Mouse (Mus musculus) CH12.LX (cell line): ENCODE data around the gene Dph1. TPM values are rescaled to one million over a fixed set of nuclear protein-coding genes. Genes with fewer than 3 reads are reported as not detected.

ENCODE experiments used
- DNase-seq: peaks from one replicate; pipeline ENCODE4 v3.0.0-alpha.2; 2013; ENCODE audit errors: extremely low read depth
- H3K27ac ChIP-seq: 2 replicates; pipeline ENCODE4 v1.5.1; 2012; ENCODE audit warnings: low read depth, mild to moderate bottlenecking, control low read depth, moderate library complexity; ENCODE audit not compliant: insufficient read depth
- H3K27me3 ChIP-seq: replicated peaks from 2 replicates; pipeline ENCODE3; 2012; ENCODE audit warnings: inconsistent platforms
- H3K36me3 ChIP-seq, 2 experiments: replicated peaks in 1 of 2; 2 replicates each; pipeline versions ENCODE3 to v1.6.1; 2012; ENCODE audit warnings: inconsistent platforms in 1 of 2, low read length in 1 of 2, mild to moderate bottlenecking in 1 of 2, mixed read lengths in 1 of 2, moderate library complexity in 1 of 2; ENCODE audit not compliant: control insufficient read depth in 1 of 2, insufficient read depth in 1 of 2
- H3K4me1 ChIP-seq, 2 experiments: 2 replicates each; pipeline ENCODE4 v1.6.1; 2012; ENCODE audit warnings: inconsistent platforms in 1 of 2, moderate library complexity in 1 of 2; ENCODE audit not compliant: insufficient read depth in 2 of 2, control insufficient read depth in 1 of 2
- H3K4me2 ChIP-seq: 2 replicates; pipeline ENCODE4 v1.6.1; 2012; ENCODE audit warnings: low read depth, mild to moderate bottlenecking, control low read depth; ENCODE audit not compliant: poor library complexity, insufficient read depth, severe bottlenecking
- H3K4me3 ChIP-seq, 3 experiments: fragments of 150-350 bp in 1 of 3; sonication (generic) in 1 of 3; replicated peaks in 1 of 3; 2 replicates each; pipeline versions ENCODE3 to v1.5.1; 2011 to 2012; ENCODE audit warnings: low read depth in 2 of 3, low read length in 2 of 3, mild to moderate bottlenecking in 2 of 3, moderate library complexity in 2 of 3, control low read depth in 1 of 3, improper control_type of control experiment in 1 of 3, inconsistent platforms in 1 of 3, mixed read lengths in 1 of 3; ENCODE audit not compliant: poor library complexity in 1 of 3
- H3K79me2 ChIP-seq: replicated peaks from 2 replicates; pipeline ENCODE4 v1.6.1; 2012; ENCODE audit warnings: mild to moderate bottlenecking, moderate library complexity; ENCODE audit not compliant: control insufficient read depth, poor library complexity, insufficient read depth, severe bottlenecking; ENCODE audit errors: extremely low read depth
- H3K9ac ChIP-seq: 2 replicates; pipeline ENCODE4 v1.6.1; 2012; ENCODE audit warnings: low read depth, mild to moderate bottlenecking, control low read depth, moderate library complexity; ENCODE audit not compliant: insufficient read depth
- H3K9me3 ChIP-seq: replicated peaks from 2 replicates; pipeline ENCODE3; 2012; ENCODE audit warnings: low read length, inconsistent platforms, mixed read lengths
- BHLHE40 ChIP-seq: IDR thresholded peaks from 2 replicates; pipeline ENCODE4 v1.6.1; 2011; ENCODE audit warnings: mild to moderate bottlenecking, low read depth, low read length, improper control_type of control experiment
- CHD1 ChIP-seq: IDR thresholded peaks from 2 replicates; pipeline ENCODE4 v1.6.1; 2012; ENCODE audit warnings: low read depth, low read length, improper control_type of control experiment, inconsistent platforms
- CHD2 ChIP-seq: IDR thresholded peaks from 2 replicates; pipeline ENCODE4 v1.6.1; 2011; ENCODE audit warnings: low read length, improper control_type of control experiment
- CTCF ChIP-seq, 2 experiments: IDR thresholded peaks in 1 of 2; conservative IDR thresholded peaks in 1 of 2; 2 replicates each; pipeline ENCODE4 v1.5.1; 2011 to 2012; ENCODE audit warnings: low read depth in 2 of 2, low read length in 2 of 2, improper control_type of control experiment in 1 of 2, inconsistent platforms in 1 of 2, mild to moderate bottlenecking in 1 of 2, moderate library complexity in 1 of 2
- ELF1 ChIP-seq: IDR thresholded peaks from 2 replicates; pipeline ENCODE4 v1.6.1; 2014; ENCODE audit warnings: low read depth, mild to moderate bottlenecking, inconsistent platforms, low read length, improper control_type of control experiment
- EP300 ChIP-seq: IDR thresholded peaks from 2 replicates; pipeline ENCODE4 v1.6.1; 2011; ENCODE audit warnings: low read length, improper control_type of control experiment
- ETS1 ChIP-seq: conservative IDR thresholded peaks from 2 replicates; pipeline ENCODE4 v1.6.1; 2012; ENCODE audit warnings: low read depth, mild to moderate bottlenecking, inconsistent platforms, low read length, improper control_type of control experiment, moderate library complexity
- GABPA ChIP-seq: IDR thresholded peaks from 2 replicates; pipeline ENCODE4 v1.6.1; 2012; ENCODE audit warnings: low read depth, low read length, improper control_type of control experiment, inconsistent platforms; ENCODE audit not compliant: insufficient replicate concordance
- HCFC1 ChIP-seq: IDR thresholded peaks from 2 replicates; pipeline ENCODE4 v1.6.1; 2012; ENCODE audit warnings: low read depth, mild to moderate bottlenecking, inconsistent platforms, low read length, improper control_type of control experiment
- JUND ChIP-seq: conservative IDR thresholded peaks from 2 replicates; pipeline ENCODE4 v1.6.1; 2011; ENCODE audit warnings: low read depth, low read length, improper control_type of control experiment
- KAT2A ChIP-seq: IDR thresholded peaks from 2 replicates; pipeline ENCODE4 v1.6.1; 2012; ENCODE audit warnings: low read length, improper control_type of control experiment, inconsistent platforms; ENCODE audit not compliant: insufficient replicate concordance
- MAFK ChIP-seq: IDR thresholded peaks from 2 replicates; pipeline ENCODE4 v1.6.1; 2011; ENCODE audit warnings: low read length, improper control_type of control experiment; ENCODE audit not compliant: insufficient replicate concordance
- MAX ChIP-seq: IDR thresholded peaks from 2 replicates; pipeline ENCODE4 v1.6.1; 2011; ENCODE audit warnings: low read length, improper control_type of control experiment
- MXI1 ChIP-seq: IDR thresholded peaks from 2 replicates; pipeline ENCODE4 v1.6.1; 2011; ENCODE audit warnings: mild to moderate bottlenecking, low read depth, low read length, improper control_type of control experiment
- NELFE ChIP-seq: IDR thresholded peaks from 2 replicates; pipeline ENCODE4 v1.6.1; 2011; ENCODE audit warnings: low read depth, low read length, improper control_type of control experiment
- NRF1 ChIP-seq: IDR thresholded peaks from 2 replicates; pipeline ENCODE4 v1.6.1; 2014; ENCODE audit warnings: low read depth, mild to moderate bottlenecking, inconsistent platforms, low read length, improper control_type of control experiment, moderate library complexity
- POLR2A ChIP-seq: IDR thresholded peaks from 2 replicates; pipeline ENCODE4 v1.6.1; 2011; ENCODE audit warnings: low read depth, mild to moderate bottlenecking, improper control_type of control experiment, low read length
- POLR2AphosphoS2 ChIP-seq: IDR thresholded peaks from 2 replicates; pipeline ENCODE4 v1.6.1; 2011; ENCODE audit warnings: low read depth, low read length, improper control_type of control experiment
- RAD21 ChIP-seq: IDR thresholded peaks from 2 replicates; pipeline ENCODE4 v1.6.1; 2011; ENCODE audit warnings: low read depth, mild to moderate bottlenecking, low read length, improper control_type of control experiment, moderate library complexity
- RCOR1 ChIP-seq: conservative IDR thresholded peaks from 2 replicates; pipeline ENCODE4 v1.6.1; 2012; ENCODE audit warnings: low read depth, mild to moderate bottlenecking, inconsistent platforms, low read length, improper control_type of control experiment
- TBP ChIP-seq: conservative IDR thresholded peaks from 2 replicates; pipeline ENCODE4 v1.6.1; 2011; ENCODE audit warnings: low read depth, low read length, improper control_type of control experiment
- TCF12 ChIP-seq: IDR thresholded peaks from 2 replicates; pipeline ENCODE4 v1.6.1; 2014; ENCODE audit warnings: low read depth, mild to moderate bottlenecking, inconsistent platforms, low read length, improper control_type of control experiment
- UBTF ChIP-seq: IDR thresholded peaks from 2 replicates; pipeline ENCODE4 v1.6.1; 2012; ENCODE audit warnings: low read depth, mild to moderate bottlenecking, inconsistent platforms, low read length, improper control_type of control experiment, moderate library complexity
- ZKSCAN1 ChIP-seq: IDR thresholded peaks from 2 replicates; pipeline ENCODE4 v1.6.1; 2012; ENCODE audit warnings: low read depth, inconsistent platforms, low read length, improper control_type of control experiment, borderline replicate concordance
- ZMIZ1 ChIP-seq: IDR thresholded peaks from 2 replicates; pipeline ENCODE4 v1.6.1; 2012; ENCODE audit warnings: low read depth, mild to moderate bottlenecking, inconsistent platforms, low read length, improper control_type of control experiment
- ZNF384 ChIP-seq: IDR thresholded peaks from 2 replicates; pipeline ENCODE4 v1.6.1; 2012; ENCODE audit warnings: low read depth, low read length, improper control_type of control experiment, inconsistent platforms
- dilution Hi-C: fragments of 300-500 bp; cut with MboI; formaldehyde crosslinking; loops from 2 replicates; pipeline ENCODE4 v1.14.3; 2020; ENCODE audit warnings: low sequenced_read_pairs; ENCODE audit not compliant: extremely low pct_unique_long_range_greater_than_20kb, extremely low pct_ligation_motif_present
- in situ Hi-C: fragments of 300-500 bp; cut with MboI; formaldehyde crosslinking; loops from 3 replicates; pipeline ENCODE4 v1.14.3; 2019; ENCODE audit warnings: low sequenced_read_pairs, low pct_ligation_motif_present, low pct_unique_long_range_greater_than_20kb, mixed read lengths
- polyA plus RNA-seq: library from polyadenylated mRNA; unstranded; fragments of >175 nt; gene quantifications from 2 replicates; pipeline ENCODE4 v1.2.1, GENCODE M21; 2012; ENCODE audit warnings: low read depth; ENCODE audit not compliant: insufficient read length
- total RNA-seq, 2 experiments: library from RNA; depleted of rRNA; stranded (reverse); fragments of 300-350 nt in 1 of 2; fragments of >200 nt in 1 of 2; gene quantifications; 2 replicates each; pipeline ENCODE4 v1.2.3; 2012 to 2014

Gene Dph1
- total and polyA plus RNA-seq, 3 experiments: 47.7 to 57.0 (median 54.7) TPM

DNA sequence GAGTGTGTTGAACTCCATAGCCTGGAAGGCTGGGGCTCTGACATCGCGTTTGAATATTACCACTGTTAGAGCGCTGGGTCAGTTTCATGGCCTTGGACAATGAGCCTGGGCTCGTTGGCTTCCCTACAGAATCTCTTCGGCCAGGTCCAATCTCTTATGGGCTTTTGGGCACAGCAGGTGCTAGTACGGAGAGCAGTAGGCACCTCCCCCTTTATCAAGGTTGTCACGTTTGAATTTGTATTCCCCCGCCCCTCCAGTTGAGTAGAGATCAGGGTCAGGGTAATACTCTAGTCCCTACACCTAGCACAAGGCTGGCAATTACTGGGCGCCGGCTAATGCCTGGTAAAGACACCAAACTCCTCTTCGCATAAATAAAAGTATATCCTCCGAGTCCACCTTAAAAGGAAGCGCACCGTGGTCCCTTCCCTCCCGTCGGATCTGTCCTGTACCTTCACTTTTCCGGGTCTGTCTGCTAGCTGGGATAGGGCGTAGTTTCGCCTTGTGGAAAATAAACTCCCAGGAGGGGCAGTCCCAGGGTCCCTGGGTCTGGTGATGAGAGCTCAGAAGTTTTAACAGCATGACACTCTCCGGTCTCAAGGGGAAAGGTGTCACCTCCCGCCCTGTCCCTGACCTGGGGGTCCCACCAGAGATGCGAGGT, 1.2 kb downstream of the Dph1 start (continued):
- TF ChIP-seq EP300 (0 out of 2 replicates have a peak, but pooled peaks have one; percentile 18), JUND (no peak), POLR2A (no peak), RCOR1 (no peak)

DNA sequence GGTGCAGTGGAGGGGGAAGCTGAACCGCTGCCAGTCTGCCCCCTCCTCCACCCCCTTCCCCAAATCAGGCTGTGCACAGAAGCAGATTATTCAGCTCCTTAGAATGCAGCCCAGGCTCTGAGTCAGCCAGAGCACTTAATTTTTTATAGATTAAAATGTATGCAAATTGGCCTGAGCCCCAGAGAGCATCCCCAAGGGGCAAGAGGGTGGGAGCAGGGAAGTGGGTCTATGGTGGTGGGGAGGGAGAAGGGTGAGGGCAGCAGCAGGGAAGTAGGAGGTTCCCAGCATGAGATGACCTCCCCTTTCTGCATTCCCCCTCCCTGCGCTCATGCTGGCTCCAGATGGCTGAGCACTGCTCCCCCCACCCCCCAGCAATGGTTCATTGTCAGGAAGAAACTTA, 6.1 kb downstream of the Dph1 start:
- in situ Hi-C loops: no loop called here
- peaks cover 50 to 72% of the 10 kb centered on the region in 2 experiments for H3K36me3 ChIP-seq

DNA sequence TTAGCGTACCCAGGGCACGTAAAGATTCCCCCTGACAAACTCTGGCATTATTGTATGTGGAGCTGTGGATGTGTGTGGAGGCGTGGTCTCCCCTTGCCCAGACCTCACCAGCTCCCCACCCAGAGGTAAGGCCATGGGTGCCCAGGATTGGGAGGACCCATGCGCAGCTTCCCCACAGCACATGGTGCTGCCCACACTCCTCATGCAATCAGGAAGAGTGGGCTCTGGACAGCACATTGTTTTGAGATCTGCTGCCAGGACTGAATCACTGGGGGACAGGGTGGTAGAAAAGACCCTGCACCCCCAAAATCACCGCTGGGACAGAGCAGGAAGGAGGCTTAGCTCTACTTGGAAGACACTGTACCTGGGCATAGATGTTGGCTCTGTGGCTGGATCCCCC, 6.5 kb downstream of the Dph1 start:
- H3K79me2 ChIP-seq: peaks cover 15% of the 10 kb centered on the region
- in situ Hi-C loops: no loop called here
- no peak overlapping the region for H3K4me3 ChIP-seq
- no peak overlapping the region for H3K27ac ChIP-seq
- no peaks in the 10 kb centered on the region for H3K27me3 ChIP-seq
- peaks cover 54 to 76% of the 10 kb centered on the region in 2 experiments for H3K36me3 ChIP-seq
- no peaks in the 10 kb centered on the region for H3K9me3 ChIP-seq
- no peak for DNase-seq
- TF ChIP-seq ELF1: no peak
- TF ChIP-seq CTCF (conservative IDR thresholded peaks at IDR 0.05 in 1 of 2, IDR thresholded peaks at IDR 0.05 in 1 of 2; ENCODE audit: low read depth in 2 of 2, low read length in 2 of 2): no peak
- TF ChIP-seq RAD21: no peak
- no peak for TF ChIP-seq ZNF384
- no peak for TF ChIP-seq UBTF
- TF ChIP-seq ETS1: no peak
- TF ChIP-seq CHD2: no peak
- no peak for TF ChIP-seq GABPA
- dilution Hi-C loops: no loop called here
- no peak overlapping the region for H3K4me2 ChIP-seq
- H3K9ac ChIP-seq: no peak overlapping the region
- H3K4me1 ChIP-seq: peaks cover 9 to 39% of the 10 kb centered on the region in 2 experiments

More for the DNA sequence above, 6.1 kb downstream of the Dph1 start:
- Histone ChIP-seq H3K4me1 (peaks cover 9 to 39% of the 10 kb centered on the region in 2 experiments), H3K9me3 (no peaks in the 10 kb centered on the region), H3K79me2 (peaks cover 19% of the 10 kb centered on the region), H3K4me3 (no peak overlapping the region), H3K27me3 (no peaks in the 10 kb centered on the region), H3K4me2 (no peak overlapping the region), H3K27ac (no peak overlapping the region), H3K9ac (no peak overlapping the region)
- no peak for TF ChIP-seq CHD1
- TF ChIP-seq NRF1: no peak
- no peak for TF ChIP-seq MAX
- no peak for TF ChIP-seq MXI1
- no peak for TF ChIP-seq TBP
- no peak for TF ChIP-seq NELFE
- TF ChIP-seq EP300: no peak
- no peak for TF ChIP-seq CTCF (conservative IDR thresholded peaks at IDR 0.05 in 1 of 2, IDR thresholded peaks at IDR 0.05 in 1 of 2; ENCODE audit: low read depth in 2 of 2, low read length in 2 of 2)
- no peak for TF ChIP-seq POLR2A
- no peak for TF ChIP-seq BHLHE40
- TF ChIP-seq ZMIZ1: no peak
- no peak for TF ChIP-seq TCF12
- no peak for TF ChIP-seq KAT2A
- TF ChIP-seq RCOR1: no peak
- TF ChIP-seq HCFC1: no peak
- TF ChIP-seq POLR2AphosphoS2: no peak
- TF ChIP-seq MAFK: no peak
- TF ChIP-seq ZKSCAN1: no peak
- dilution Hi-C loops: no loop called here
- DNase-seq: peak; percentile 68
